Mouse (Mus musculus): ENCODE results near the gene Dpysl4. TPM values are rescaled to one million over a fixed set of nuclear protein-coding genes. Genes with fewer than 3 reads are reported as not detected.

The Dpysl4 gene
- polyA plus RNA-seq, 1 experiment, result 0.58 TPM

DNA sequence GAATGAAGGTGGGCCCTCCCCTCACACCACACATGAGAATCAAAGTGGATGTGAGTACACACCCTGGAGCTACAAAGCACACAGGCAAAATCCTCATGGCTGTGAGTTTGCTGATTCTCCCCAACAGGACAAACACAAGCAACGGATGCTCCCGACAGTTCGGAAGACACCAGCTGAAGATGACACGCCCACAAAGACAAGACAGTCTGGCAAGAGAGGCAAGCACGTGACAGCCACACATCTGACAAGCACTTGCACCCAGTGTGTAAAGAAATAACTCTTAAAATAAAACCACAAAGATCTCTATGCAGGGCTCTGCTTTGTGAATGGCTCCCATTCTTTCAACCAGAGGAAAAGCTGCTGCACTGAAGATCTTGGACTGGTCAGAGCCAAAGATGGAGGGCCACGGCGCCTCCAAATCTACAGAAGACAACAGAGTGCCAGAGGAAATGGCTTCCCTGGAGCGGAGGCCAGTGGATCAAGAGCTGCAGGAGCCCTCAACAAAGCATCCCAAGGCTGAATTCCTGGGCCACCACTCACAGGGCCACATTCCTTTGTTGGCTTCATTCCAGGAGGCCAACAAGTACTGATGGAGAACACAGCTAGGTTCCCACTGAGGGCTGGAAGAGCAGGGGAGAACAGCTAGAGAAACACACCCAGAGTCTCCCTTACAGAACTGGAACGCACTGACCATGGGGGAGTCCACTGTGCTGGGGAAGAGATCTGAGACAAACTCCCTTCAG lies 22.3 kb downstream of the Dpysl4 start:
- Histone ChIP-seq H3K36me3 (ENCODE audit: control insufficient read depth, insufficient read depth, low read length) (no peaks in the 10 kb centered on the region), H3K4me1 (ENCODE audit: control insufficient read depth, insufficient read depth, insufficient read length, low read length) (no peaks in the 10 kb centered on the region), H3K27me3 (ENCODE audit: control insufficient read depth, insufficient read depth, low read length) (no peaks in the 10 kb centered on the region), H3K4me3 (ENCODE audit: low read depth, low read length) (no peak overlapping the region), H3K27ac (ENCODE audit: insufficient read depth, low read depth, low read length) (no peak overlapping the region)
- TF ChIP-seq CTCF (IDR thresholded peaks at IDR 0.05; ENCODE audit: extremely low read depth, insufficient read length, insufficient replicate concordance, low read depth, low read length) (no peak), POLR2A (IDR thresholded peaks at IDR 0.05; ENCODE audit: low read depth, low read length) (no peak)
- 74% methylated on average over 9 of the region's 9 CpGs for WGBS

DNA sequence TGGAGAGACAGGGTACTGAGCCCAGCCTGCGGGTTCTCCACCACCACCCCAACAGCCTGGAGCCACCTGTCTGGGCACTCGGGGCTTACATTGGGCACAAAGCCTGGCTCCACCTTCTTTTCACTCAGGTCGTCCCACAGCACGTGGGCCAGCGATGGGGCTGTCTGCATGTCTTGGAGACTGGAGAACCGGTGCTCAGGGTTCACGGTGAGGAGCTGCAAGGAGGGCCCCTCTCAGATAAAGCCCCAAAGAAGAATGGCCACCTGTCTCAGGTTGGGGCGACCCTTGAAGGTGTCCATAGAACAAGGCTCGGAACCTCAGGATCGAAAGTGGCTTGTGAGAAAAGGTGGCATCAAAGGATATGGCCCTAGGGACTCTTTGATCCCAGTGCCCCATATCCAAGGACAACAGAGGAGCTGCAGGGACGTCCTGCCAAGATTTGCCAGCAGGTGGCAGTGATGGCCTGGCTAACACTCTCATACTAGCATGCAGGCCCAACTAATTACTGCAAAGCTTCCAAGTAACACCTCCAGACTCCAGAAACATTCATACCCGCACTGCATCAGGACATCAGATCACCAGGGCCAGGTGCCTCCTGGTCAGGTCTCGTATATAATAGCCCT lies 33.5 kb downstream of the Dpysl4 start:
- H3K4me1 ChIP-seq (ENCODE audit: control insufficient read depth, insufficient read depth, insufficient read length, low read length), result no peaks in the 10 kb centered on the region
- 36% methylated on average over 13 of the region's 13 CpGs for WGBS
- no peak overlapping the region for H3K27ac ChIP-seq (ENCODE audit: insufficient read depth, low read depth, low read length)
- H3K36me3 ChIP-seq (ENCODE audit: control insufficient read depth, insufficient read depth, low read length), result no peaks in the 10 kb centered on the region
- H3K27me3 ChIP-seq (ENCODE audit: control insufficient read depth, insufficient read depth, low read length), result no peaks in the 10 kb centered on the region
- no peak overlapping the region for H3K4me3 ChIP-seq (ENCODE audit: low read depth, low read length)
- no peak for TF ChIP-seq POLR2A (IDR thresholded peaks at IDR 0.05; ENCODE audit: low read depth, low read length)
- peak; percentile 87; the same call in 1 of the 2 replicates for TF ChIP-seq CTCF (IDR thresholded peaks at IDR 0.05; ENCODE audit: extremely low read depth, insufficient read length, insufficient replicate concordance, low read depth, low read length)

DNA sequence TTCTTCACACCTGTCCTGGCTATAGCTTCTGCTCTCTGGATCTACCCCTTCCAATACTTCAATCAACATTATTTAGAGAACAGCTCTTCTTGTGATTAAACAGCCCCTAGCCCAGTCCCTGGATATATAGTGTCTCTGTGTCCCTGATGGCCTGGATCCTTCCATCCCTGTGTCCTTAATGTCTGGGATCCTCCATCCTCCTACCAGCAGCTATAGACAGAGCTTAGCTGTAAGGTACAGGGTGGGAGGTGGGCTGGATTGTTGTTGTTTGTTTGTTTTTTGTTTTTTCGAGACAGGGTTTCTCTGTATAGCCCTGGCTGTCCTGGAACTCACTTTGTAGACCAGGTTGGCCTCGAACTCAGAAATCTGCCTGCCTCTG lies 34.0 kb downstream of the Dpysl4 start:
- WGBS, result 38% methylated on average over 2 of the region's 2 CpGs
- TF ChIP-seq CTCF (IDR thresholded peaks at IDR 0.05; ENCODE audit: extremely low read depth, insufficient read length, insufficient replicate concordance, low read depth, low read length) (no peak), POLR2A (IDR thresholded peaks at IDR 0.05; ENCODE audit: low read depth, low read length) (no peak)

DNA sequence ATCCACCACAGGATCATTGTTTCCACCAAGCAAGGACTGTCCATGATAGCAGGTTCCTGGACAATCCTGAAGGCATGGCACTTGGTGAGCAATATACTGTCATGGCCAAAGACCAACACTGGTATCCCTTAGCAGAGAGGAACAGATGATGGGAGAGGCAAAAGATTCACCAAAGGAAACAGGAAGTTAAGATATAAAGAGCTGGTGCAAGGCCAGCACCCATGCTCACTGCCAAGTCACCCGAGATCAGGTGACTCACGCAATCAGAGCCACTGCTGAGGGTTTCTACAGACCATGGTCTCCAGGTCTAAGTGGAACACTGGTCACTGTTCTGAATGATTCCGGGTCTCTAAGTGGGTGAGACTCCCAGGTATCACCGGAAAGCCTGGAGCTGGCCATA lies 40.1 kb downstream of the Dpysl4 start:
- WGBS, result 24% methylated on average over 4 of the region's 4 CpGs

More for the DNA sequence above, 34.0 kb downstream of the Dpysl4 start:
- no peaks in the 10 kb centered on the region for H3K4me1 ChIP-seq (ENCODE audit: control insufficient read depth, insufficient read depth, insufficient read length, low read length)
- H3K4me3 ChIP-seq (ENCODE audit: low read depth, low read length), result no peak overlapping the region
- no peaks in the 10 kb centered on the region for H3K27me3 ChIP-seq (ENCODE audit: control insufficient read depth, insufficient read depth, low read length)
- no peaks in the 10 kb centered on the region for H3K36me3 ChIP-seq (ENCODE audit: control insufficient read depth, insufficient read depth, low read length)
- H3K27ac ChIP-seq (ENCODE audit: insufficient read depth, low read depth, low read length), result no peak overlapping the region

DNA sequence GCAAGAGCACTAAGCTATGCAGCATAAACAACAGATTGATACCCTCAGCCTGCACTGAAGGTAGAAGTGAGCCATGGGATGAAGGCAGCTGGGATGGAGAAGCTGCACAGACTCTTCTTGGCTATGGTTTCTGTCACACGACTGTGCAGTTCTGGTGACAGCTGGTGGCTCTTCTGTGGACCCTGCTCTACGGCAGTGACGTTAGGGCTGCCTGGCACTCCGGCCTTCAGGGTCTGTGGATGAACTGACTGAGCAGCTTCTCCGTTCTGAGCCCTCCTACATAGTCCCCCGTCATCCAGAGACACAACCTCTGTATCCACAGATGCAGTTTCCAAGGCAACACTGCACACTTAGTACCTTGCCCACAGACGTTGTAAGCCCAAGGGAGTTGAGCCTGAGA lies 40.7 kb downstream of the Dpysl4 start:
- no peak for TF ChIP-seq CTCF (IDR thresholded peaks at IDR 0.05; ENCODE audit: extremely low read depth, insufficient read length, insufficient replicate concordance, low read depth, low read length)
- TF ChIP-seq POLR2A (IDR thresholded peaks at IDR 0.05; ENCODE audit: low read depth, low read length), result no peak
- Histone ChIP-seq H3K27ac (ENCODE audit: insufficient read depth, low read depth, low read length) (no peak overlapping the region), H3K4me3 (ENCODE audit: low read depth, low read length) (no peak overlapping the region), H3K27me3 (ENCODE audit: control insufficient read depth, insufficient read depth, low read length) (no peaks in the 10 kb centered on the region), H3K36me3 (ENCODE audit: control insufficient read depth, insufficient read depth, low read length) (no peaks in the 10 kb centered on the region), H3K4me1 (ENCODE audit: control insufficient read depth, insufficient read depth, insufficient read length, low read length) (peaks cover 23% of the 10 kb centered on the region)
- WGBS, result 55% methylated on average over 7 of the region's 7 CpGs

More for the DNA sequence above, 40.1 kb downstream of the Dpysl4 start:
- Histone ChIP-seq H3K36me3 (ENCODE audit: control insufficient read depth, insufficient read depth, low read length) (no peaks in the 10 kb centered on the region), H3K27me3 (ENCODE audit: control insufficient read depth, insufficient read depth, low read length) (no peaks in the 10 kb centered on the region), H3K4me1 (ENCODE audit: control insufficient read depth, insufficient read depth, insufficient read length, low read length) (peaks cover 17% of the 10 kb centered on the region), H3K27ac (ENCODE audit: insufficient read depth, low read depth, low read length) (peak overlapping the region; percentile 59), H3K4me3 (ENCODE audit: low read depth, low read length) (no peak overlapping the region; the same call in 1 of the 2 replicates)
- TF ChIP-seq CTCF (IDR thresholded peaks at IDR 0.05; ENCODE audit: extremely low read depth, insufficient read length, insufficient replicate concordance, low read depth, low read length) (no peak), POLR2A (IDR thresholded peaks at IDR 0.05; ENCODE audit: low read depth, low read length) (no peak)

DNA sequence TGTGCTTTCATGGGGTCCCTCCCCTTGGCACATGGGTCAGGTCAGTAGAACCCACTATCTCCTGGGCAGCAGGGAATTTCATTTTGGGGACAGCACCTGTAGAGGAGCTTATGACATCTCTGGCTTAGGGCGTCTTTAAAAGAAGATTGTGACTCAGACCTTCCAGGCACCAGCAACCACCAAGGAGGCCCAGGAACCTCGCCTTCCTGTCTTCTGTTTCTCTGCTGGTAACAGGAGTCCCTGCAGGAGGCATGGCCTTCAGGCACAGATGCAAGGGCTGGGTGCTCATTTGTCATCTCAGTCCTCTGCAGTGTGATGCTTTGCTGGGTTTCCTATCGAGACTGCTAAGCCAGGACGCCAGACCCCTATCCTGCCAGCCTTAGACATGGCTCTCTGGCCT lies 43.2 kb downstream of the Dpysl4 start:
- WGBS, result 77% methylated on average over 4 of the region's 4 CpGs
- Histone ChIP-seq H3K4me1 (ENCODE audit: control insufficient read depth, insufficient read depth, insufficient read length, low read length) (peaks cover 23% of the 10 kb centered on the region), H3K36me3 (ENCODE audit: control insufficient read depth, insufficient read depth, low read length) (no peaks in the 10 kb centered on the region), H3K27ac (ENCODE audit: insufficient read depth, low read depth, low read length) (no peak overlapping the region), H3K4me3 (ENCODE audit: low read depth, low read length) (no peak overlapping the region), H3K27me3 (ENCODE audit: control insufficient read depth, insufficient read depth, low read length) (no peaks in the 10 kb centered on the region)
- TF ChIP-seq CTCF (IDR thresholded peaks at IDR 0.05; ENCODE audit: extremely low read depth, insufficient read length, insufficient replicate concordance, low read depth, low read length) (no peak), POLR2A (IDR thresholded peaks at IDR 0.05; ENCODE audit: low read depth, low read length) (no peak)

DNA sequence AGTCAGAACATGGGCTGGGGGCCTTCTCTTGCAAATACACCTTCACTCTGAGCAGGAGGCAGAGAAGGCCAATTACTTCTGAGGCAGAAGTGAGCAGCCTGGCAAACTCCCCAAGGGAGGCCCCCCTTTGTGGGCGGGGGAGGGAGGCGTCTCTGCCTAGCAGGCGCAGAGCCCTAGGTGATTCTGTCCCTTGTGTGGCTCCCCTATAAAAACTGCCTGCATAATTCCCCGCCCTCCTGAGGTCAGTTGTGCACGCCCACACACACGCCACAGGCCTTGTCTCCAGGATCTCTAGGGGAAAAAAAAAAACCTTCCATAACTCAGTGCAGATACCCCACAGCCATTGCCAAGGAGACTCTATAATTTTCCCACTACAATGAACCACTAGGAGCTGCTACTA lies 44.6 kb downstream of the Dpysl4 start:
- Histone ChIP-seq H3K27me3 (ENCODE audit: control insufficient read depth, insufficient read depth, low read length) (no peaks in the 10 kb centered on the region), H3K36me3 (ENCODE audit: control insufficient read depth, insufficient read depth, low read length) (no peaks in the 10 kb centered on the region), H3K4me3 (ENCODE audit: low read depth, low read length) (no peak overlapping the region), H3K4me1 (ENCODE audit: control insufficient read depth, insufficient read depth, insufficient read length, low read length) (peaks cover 21% of the 10 kb centered on the region), H3K27ac (ENCODE audit: insufficient read depth, low read depth, low read length) (no peak overlapping the region)
- TF ChIP-seq CTCF (IDR thresholded peaks at IDR 0.05; ENCODE audit: extremely low read depth, insufficient read length, insufficient replicate concordance, low read depth, low read length) (no peak), POLR2A (IDR thresholded peaks at IDR 0.05; ENCODE audit: low read depth, low read length) (no peak)
- WGBS, result 32% methylated on average over 6 of the region's 6 CpGs
